Mouse (Mus musculus): Measurements from ENCODE around the gene Rhot2. TPM values are rescaled to one million over a fixed set of nuclear protein-coding genes. Genes with fewer than 3 reads are reported as not detected.

Gene Rhot2
- polyA plus RNA-seq, 1 experiment from 2014 or later, result 11.0 TPM

GRCm38 (mm10) chr17:25878611-25879180, 34.0 kb upstream of the Rhot2 start:
- TF ChIP-seq CTCF (IDR thresholded peaks at IDR 0.05; ENCODE audit: low read depth), result no peak
- no peak for DNase-seq

GRCm38 (mm10) chr17:25877741-25878610, 33.3 kb upstream of the Rhot2 start:
- Histone ChIP-seq H3K9ac (no peak overlapping the region), H3K4me3 (ENCODE audit: low read depth, low read length) (no peak overlapping the region), H3K9me3 (ENCODE audit: low read depth, low read length) (no peaks in the 10 kb centered on the region), H3K27me3 (ENCODE audit: insufficient read depth, low read length) (no peaks in the 10 kb centered on the region), H3K4me2 (no peak overlapping the region), H3K27ac (ENCODE audit: low read depth) (no peak overlapping the region), H3K36me3 (ENCODE audit: insufficient read depth) (peaks cover 42% of the 10 kb centered on the region), H3K4me1 (ENCODE audit: insufficient read depth) (peaks cover 12% of the 10 kb centered on the region; the same call in 1 of the 2 replicates)
- DNase-seq (no peak), ATAC-seq (ENCODE audit: insufficient read depth) (no peak)
- 89% methylated on average over 32 of the region's 32 CpGs for WGBS
- TF ChIP-seq CTCF (IDR thresholded peaks at IDR 0.05; ENCODE audit: low read depth), result no peak

More at GRCm38 (mm10) chr17:25878611-25879180, 34.0 kb upstream of the Rhot2 start:
- Histone ChIP-seq H3K4me2 (no peak overlapping the region), H3K4me1 (ENCODE audit: insufficient read depth) (peaks cover 12% of the 10 kb centered on the region; the same call in 1 of the 2 replicates), H3K9me3 (ENCODE audit: low read depth, low read length) (no peaks in the 10 kb centered on the region), H3K4me3 (ENCODE audit: low read depth, low read length) (no peak overlapping the region), H3K36me3 (ENCODE audit: insufficient read depth) (peaks cover 49% of the 10 kb centered on the region), H3K9ac (no peak overlapping the region), H3K27ac (ENCODE audit: low read depth) (no peak overlapping the region), H3K27me3 (ENCODE audit: insufficient read depth, low read length) (no peaks in the 10 kb centered on the region)
- WGBS, result 89% methylated on average over 19 of the region's 19 CpGs
- ATAC-seq (ENCODE audit: insufficient read depth), result no peak

DNA sequence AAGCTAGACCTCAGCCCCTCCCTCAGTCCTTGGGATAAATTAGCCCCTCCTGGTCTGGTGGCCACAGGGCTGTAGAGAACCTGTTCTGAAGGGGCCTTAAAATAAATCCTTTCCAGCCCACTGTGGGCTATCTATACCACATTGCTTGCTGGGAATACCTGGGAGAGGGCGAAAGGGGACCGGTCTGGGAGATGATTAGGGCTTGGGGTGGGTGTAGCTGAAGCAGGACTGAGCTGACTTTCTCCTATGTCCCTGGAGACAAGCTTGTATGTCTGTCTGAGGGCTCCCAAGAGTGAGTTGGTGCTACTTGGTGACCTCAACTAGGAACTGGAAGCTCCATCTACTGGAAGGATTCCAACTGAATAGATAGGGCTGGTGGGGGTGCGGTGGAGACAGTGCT, 32.4 kb upstream of the Rhot2 start:
- H3K4me1 ChIP-seq (ENCODE audit: insufficient read depth), result peaks cover 12% of the 10 kb centered on the region; the same call in 1 of the 2 replicates
- H3K27ac ChIP-seq (ENCODE audit: low read depth), result no peak overlapping the region
- peaks cover 33% of the 10 kb centered on the region for H3K36me3 ChIP-seq (ENCODE audit: insufficient read depth)
- peak overlapping the region; percentile 18; the same call in 1 of the 2 replicates for H3K4me2 ChIP-seq
- no peak for DNase-seq
- no peak overlapping the region for H3K9ac ChIP-seq
- no peak for TF ChIP-seq CTCF (IDR thresholded peaks at IDR 0.05; ENCODE audit: low read depth)
- no peaks in the 10 kb centered on the region for H3K27me3 ChIP-seq (ENCODE audit: insufficient read depth, low read length)
- WGBS, result 80% methylated on average over 3 of the region's 3 CpGs
- ATAC-seq (ENCODE audit: insufficient read depth), result no peak
- no peak overlapping the region for H3K4me3 ChIP-seq (ENCODE audit: low read depth, low read length)
- H3K9me3 ChIP-seq (ENCODE audit: low read depth, low read length), result no peaks in the 10 kb centered on the region

- H3K4me3 ChIP-seq (ENCODE audit: low read depth, low read length), result peak overlapping the region; percentile 76
- H3K9ac ChIP-seq, result peak overlapping the region; percentile 65
- peaks cover 27% of the 10 kb centered on the region for H3K36me3 ChIP-seq (ENCODE audit: insufficient read depth)
- peak overlapping the region; percentile 94 for H3K4me2 ChIP-seq
- no peak for DNase-seq
- H3K27ac ChIP-seq (ENCODE audit: low read depth), result no peak overlapping the region
- no peak for TF ChIP-seq CTCF (IDR thresholded peaks at IDR 0.05; ENCODE audit: low read depth)
- no peaks in the 10 kb centered on the region for H3K27me3 ChIP-seq (ENCODE audit: insufficient read depth, low read length)
- no peak for ATAC-seq (ENCODE audit: insufficient read depth)
- 61% methylated on average over 10 of the region's 10 CpGs for WGBS
- H3K4me1 ChIP-seq (ENCODE audit: insufficient read depth), result peaks cover 12% of the 10 kb centered on the region; the same call in 1 of the 2 replicates
- H3K9me3 ChIP-seq (ENCODE audit: low read depth, low read length), result no peaks in the 10 kb centered on the region
Observed at GRCm38 (mm10) chr17:25876347-25876915, 31.8 kb upstream of the Rhot2 start.

DNA sequence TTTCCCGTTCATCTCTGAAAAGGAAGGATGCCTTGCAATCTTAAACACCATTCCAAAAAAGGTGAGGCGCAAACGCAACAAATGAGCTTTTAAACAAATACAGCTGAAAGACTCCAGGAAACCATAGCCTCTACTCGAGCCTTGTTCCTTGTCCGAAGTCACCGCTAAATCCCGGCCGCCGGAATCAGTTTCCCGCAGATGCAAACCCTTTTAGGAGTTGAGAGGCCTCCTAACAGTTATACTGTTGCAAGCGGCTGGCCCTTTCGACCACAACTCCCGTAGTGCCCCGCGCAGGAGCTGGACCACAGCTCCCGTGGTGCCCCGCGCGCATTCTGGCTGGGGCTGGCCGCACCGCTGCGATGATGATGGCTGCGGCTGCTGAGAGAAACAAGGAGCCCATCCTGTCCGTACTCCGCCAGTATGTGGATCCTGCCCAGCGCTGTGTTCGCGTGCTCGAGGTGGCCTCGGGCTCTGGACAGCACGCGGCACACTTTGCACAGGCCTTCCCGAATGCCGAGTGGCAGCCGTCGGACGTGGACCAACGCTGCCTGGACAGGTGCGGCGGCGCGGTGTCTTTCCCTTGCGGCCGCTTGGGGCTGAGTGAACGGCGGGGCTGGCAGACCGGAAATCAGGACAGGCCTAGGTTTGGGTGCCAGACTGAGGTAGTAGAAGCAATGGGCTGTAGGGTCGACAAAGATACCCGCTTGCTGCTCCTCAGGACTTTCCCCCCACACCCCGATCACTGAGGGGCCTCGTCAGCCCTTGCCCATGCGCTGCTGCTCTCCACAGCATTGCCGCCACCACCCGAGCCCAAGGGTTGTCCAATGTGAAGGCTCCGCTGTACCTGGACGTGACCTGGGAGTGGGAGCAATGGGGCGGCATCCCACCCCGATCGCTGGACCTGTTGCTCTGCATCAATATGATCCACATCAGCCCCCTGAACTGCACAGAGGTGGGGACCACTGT, 30.8 kb upstream of the Rhot2 start:
- peak overlapping the region; percentile 94 for H3K4me2 ChIP-seq
- 1% methylated on average over 59 of the region's 59 CpGs for WGBS
- no peaks in the 10 kb centered on the region for H3K9me3 ChIP-seq (ENCODE audit: low read depth, low read length)
- H3K36me3 ChIP-seq (ENCODE audit: insufficient read depth), result peaks cover 22% of the 10 kb centered on the region
- peak overlapping the region; percentile 91 for H3K27ac ChIP-seq (ENCODE audit: low read depth)
- peak; percentile 94 for DNase-seq
- peak overlapping the region; percentile 65 for H3K9ac ChIP-seq
- peaks cover 12% of the 10 kb centered on the region; the same call in 1 of the 2 replicates for H3K4me1 ChIP-seq (ENCODE audit: insufficient read depth)
- TF ChIP-seq CTCF (IDR thresholded peaks at IDR 0.05; ENCODE audit: low read depth), result peak; percentile 37; the same call in 1 of the 2 replicates
- peak; percentile 94 for ATAC-seq (ENCODE audit: insufficient read depth)
- H3K27me3 ChIP-seq (ENCODE audit: insufficient read depth, low read length), result no peaks in the 10 kb centered on the region
- H3K4me3 ChIP-seq (ENCODE audit: low read depth, low read length), result peak overlapping the region; percentile 76

DNA sequence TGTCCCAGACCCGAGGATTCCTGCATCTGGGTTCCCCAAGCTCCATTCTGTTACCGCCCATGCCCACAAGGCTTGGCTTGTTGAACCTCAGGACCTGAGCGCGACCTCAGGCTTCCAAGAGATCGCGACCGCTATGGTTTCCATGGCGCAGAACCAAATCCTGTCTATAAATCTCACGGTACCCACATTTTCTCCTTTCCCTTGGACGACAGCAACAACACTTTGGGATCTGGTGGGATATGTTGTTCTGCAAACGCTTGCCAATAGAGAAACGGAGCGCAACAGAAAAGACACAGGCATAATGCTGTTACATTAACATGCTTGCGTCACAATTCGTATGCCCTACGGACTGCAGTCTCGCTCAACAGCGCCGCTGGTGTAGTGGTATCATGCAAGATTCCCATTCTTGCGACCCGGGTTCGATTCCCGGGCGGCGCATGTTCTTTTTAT, 30.1 kb upstream of the Rhot2 start, which contains the start of gene Mettl26:
Gene Mettl26, plus strand, starts transcription at position 354 of the 450 bp plus-strand sequence.
- H3K4me2 ChIP-seq, result peak within 1 kb of the TSS; percentile 94
- peaks cover 22% of the 10 kb centered on the region for H3K36me3 ChIP-seq (ENCODE audit: insufficient read depth)
- H3K4me3 ChIP-seq (ENCODE audit: low read depth, low read length), result peak within 1 kb of the TSS; percentile 76
- H3K9me3 ChIP-seq (ENCODE audit: low read depth, low read length), result no peaks in the 10 kb centered on the region
- no peaks in the 10 kb centered on the region for H3K27me3 ChIP-seq (ENCODE audit: insufficient read depth, low read length)
- ATAC-seq (ENCODE audit: insufficient read depth), result peak; percentile 77
- H3K4me1 ChIP-seq (ENCODE audit: insufficient read depth), result peaks cover 12% of the 10 kb centered on the region; the same call in 1 of the 2 replicates
- peak; percentile 35 for TF ChIP-seq CTCF (IDR thresholded peaks at IDR 0.05; ENCODE audit: low read depth)
- peak within 1 kb of the TSS; percentile 65 for H3K9ac ChIP-seq
- H3K27ac ChIP-seq (ENCODE audit: low read depth), result peak within 1 kb of the TSS; percentile 91
- under 1% methylated on average over 25 of the region's 25 CpGs for WGBS
- peak; percentile 99 for DNase-seq
